Mouse (Mus musculus): Measurements from ENCODE around the gene 1110059E24Rik. TPM values are rescaled to one million over a fixed set of nuclear protein-coding genes. Genes with fewer than 3 reads are reported as not detected.

1110059E24Rik gene
- polyA plus RNA-seq, 1 experiment: 4.8 TPM

DNA sequence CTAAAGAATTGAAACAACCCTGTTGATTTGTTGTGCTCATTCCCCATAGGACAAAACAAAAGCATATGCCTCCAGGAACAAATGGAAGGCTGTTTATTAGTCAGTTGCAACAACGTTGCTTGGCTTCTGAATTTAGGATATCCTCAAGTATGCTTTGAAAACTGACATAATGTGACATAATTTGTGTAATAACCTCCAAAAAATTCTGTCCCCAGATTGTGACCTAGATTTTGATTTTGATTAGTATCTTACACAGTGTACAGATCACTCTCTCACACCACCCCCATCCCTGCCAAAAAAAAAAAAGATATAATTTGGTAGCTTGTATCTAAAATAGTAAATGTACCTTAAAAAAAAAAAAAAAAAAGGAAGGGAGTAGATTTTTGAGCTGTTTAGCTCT, 8.0 kb upstream of the 1110059E24Rik start:
- no peak for DNase-seq
- no peaks in the 10 kb centered on the region for H3K27me3 ChIP-seq (ENCODE audit: control insufficient read depth, insufficient read depth, low read length)
- WGBS: 89% methylated on average over 1 of the region's 1 CpGs
- H3K27ac ChIP-seq (ENCODE audit: control insufficient read depth, insufficient read depth, low read length): no peak overlapping the region
- TF ChIP-seq CTCF (IDR thresholded peaks at IDR 0.05; ENCODE audit: borderline replicate concordance, control insufficient read depth, extremely low read depth, insufficient read depth, low read length, poor library complexity) (no peak), POLR2A (IDR thresholded peaks at IDR 0.05; ENCODE audit: control insufficient read depth, extremely low read depth, insufficient read depth, low read length, poor library complexity) (no peak)
- H3K4me1 ChIP-seq (replicated peaks; ENCODE audit: control insufficient read depth, insufficient read depth, low read length): no peaks in the 10 kb centered on the region
- H3K4me3 ChIP-seq (ENCODE audit: control insufficient read depth, insufficient read depth, low read length): no peak overlapping the region
- H3K36me3 ChIP-seq (ENCODE audit: control insufficient read depth, insufficient read depth, low read length): no peaks in the 10 kb centered on the region

- Histone ChIP-seq H3K27ac (ENCODE audit: control insufficient read depth, insufficient read depth, low read length) (no peak overlapping the region), H3K4me1 (replicated peaks; ENCODE audit: control insufficient read depth, insufficient read depth, low read length) (peaks cover 4% of the 10 kb centered on the region), H3K36me3 (ENCODE audit: control insufficient read depth, insufficient read depth, low read length) (no peaks in the 10 kb centered on the region), H3K27me3 (ENCODE audit: control insufficient read depth, insufficient read depth, low read length) (no peaks in the 10 kb centered on the region), H3K4me3 (ENCODE audit: control insufficient read depth, insufficient read depth, low read length) (no peak overlapping the region)
- WGBS: 74% methylated on average over 7 of the region's 7 CpGs
- DNase-seq: no peak
- no peak for TF ChIP-seq POLR2A (IDR thresholded peaks at IDR 0.05; ENCODE audit: control insufficient read depth, extremely low read depth, insufficient read depth, low read length, poor library complexity)
Measured at GRCm38 (mm10) chr19:21654788-21655187, 2.0 kb upstream of the 1110059E24Rik start.

GRCm38 (mm10) chr19:21653172-21653981, 601 bp upstream of the 1110059E24Rik start, which contains the start of gene Abhd17b:
TSS of gene Abhd17b (plus strand) at chr19:21653185.
- H3K4me1 ChIP-seq (replicated peaks; ENCODE audit: control insufficient read depth, insufficient read depth, low read length): peaks cover 4% of the 10 kb centered on the region
- 1% methylated on average over 104 of the region's 105 CpGs for WGBS
- H3K27ac ChIP-seq (ENCODE audit: control insufficient read depth, insufficient read depth, low read length): peak within 1 kb of the TSS; percentile 76
- no peaks in the 10 kb centered on the region for H3K36me3 ChIP-seq (ENCODE audit: control insufficient read depth, insufficient read depth, low read length)
- peak within 1 kb of the TSS; percentile 76 for H3K4me3 ChIP-seq (ENCODE audit: control insufficient read depth, insufficient read depth, low read length)
- DNase-seq: peak; percentile 52
- no peak for TF ChIP-seq POLR2A (IDR thresholded peaks at IDR 0.05; ENCODE audit: control insufficient read depth, extremely low read depth, insufficient read depth, low read length, poor library complexity)
- no peak for TF ChIP-seq CTCF (IDR thresholded peaks at IDR 0.05; ENCODE audit: borderline replicate concordance, control insufficient read depth, extremely low read depth, insufficient read depth, low read length, poor library complexity)
- no peaks in the 10 kb centered on the region for H3K27me3 ChIP-seq (ENCODE audit: control insufficient read depth, insufficient read depth, low read length)

GRCm38 (mm10) chr19:21651664-21652063, 1.1 kb downstream of the 1110059E24Rik start:
- no peak for DNase-seq
- no peaks in the 10 kb centered on the region for H3K27me3 ChIP-seq (ENCODE audit: control insufficient read depth, insufficient read depth, low read length)
- no peak for TF ChIP-seq POLR2A (IDR thresholded peaks at IDR 0.05; ENCODE audit: control insufficient read depth, extremely low read depth, insufficient read depth, low read length, poor library complexity)
- no peaks in the 10 kb centered on the region for H3K36me3 ChIP-seq (ENCODE audit: control insufficient read depth, insufficient read depth, low read length)
- H3K27ac ChIP-seq (ENCODE audit: control insufficient read depth, insufficient read depth, low read length): no peak overlapping the region
- H3K4me1 ChIP-seq (replicated peaks; ENCODE audit: control insufficient read depth, insufficient read depth, low read length): peaks cover 10% of the 10 kb centered on the region
- 63% methylated on average over 6 of the region's 6 CpGs for WGBS
- no peak overlapping the region for H3K4me3 ChIP-seq (ENCODE audit: control insufficient read depth, insufficient read depth, low read length)

GRCm38 (mm10) chr19:21646142-21646541, 6.6 kb downstream of the 1110059E24Rik start:
- Histone ChIP-seq H3K27ac (ENCODE audit: control insufficient read depth, insufficient read depth, low read length) (no peak overlapping the region), H3K36me3 (ENCODE audit: control insufficient read depth, insufficient read depth, low read length) (no peaks in the 10 kb centered on the region), H3K27me3 (ENCODE audit: control insufficient read depth, insufficient read depth, low read length) (no peaks in the 10 kb centered on the region), H3K4me1 (replicated peaks; ENCODE audit: control insufficient read depth, insufficient read depth, low read length) (peaks cover 10% of the 10 kb centered on the region), H3K4me3 (ENCODE audit: control insufficient read depth, insufficient read depth, low read length) (no peak overlapping the region)
- no peak for TF ChIP-seq CTCF (IDR thresholded peaks at IDR 0.05; ENCODE audit: borderline replicate concordance, control insufficient read depth, extremely low read depth, insufficient read depth, low read length, poor library complexity)
- no peak for TF ChIP-seq POLR2A (IDR thresholded peaks at IDR 0.05; ENCODE audit: control insufficient read depth, extremely low read depth, insufficient read depth, low read length, poor library complexity)
- no peak for DNase-seq
- 54% methylated on average over 6 of the region's 6 CpGs for WGBS

DNA sequence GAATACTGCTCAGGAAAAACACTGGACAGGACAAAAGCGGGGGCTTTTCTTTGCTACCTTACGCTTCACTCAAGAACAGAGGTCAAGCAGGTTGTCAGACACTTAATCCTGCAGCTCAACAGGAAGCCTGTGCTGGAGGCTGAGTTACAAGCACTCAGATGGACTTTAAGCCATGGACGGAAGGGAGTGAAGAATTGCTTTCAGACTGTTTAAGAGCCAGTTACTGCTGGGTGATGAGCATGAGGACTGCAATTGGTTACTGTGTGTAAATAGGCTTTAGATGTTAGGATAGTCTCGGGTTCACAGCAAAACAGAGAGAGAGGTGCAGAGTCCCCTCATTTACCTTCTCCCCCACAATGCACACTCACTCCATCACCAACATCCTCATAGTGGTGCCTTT, 7.5 kb downstream of the 1110059E24Rik start:
- TF ChIP-seq CTCF (IDR thresholded peaks at IDR 0.05; ENCODE audit: borderline replicate concordance, control insufficient read depth, extremely low read depth, insufficient read depth, low read length, poor library complexity) (no peak), POLR2A (IDR thresholded peaks at IDR 0.05; ENCODE audit: control insufficient read depth, extremely low read depth, insufficient read depth, low read length, poor library complexity) (no peak)
- H3K36me3 ChIP-seq (ENCODE audit: control insufficient read depth, insufficient read depth, low read length): no peaks in the 10 kb centered on the region
- 95% methylated on average over 4 of the region's 4 CpGs for WGBS
- H3K27ac ChIP-seq (ENCODE audit: control insufficient read depth, insufficient read depth, low read length): no peak overlapping the region
- no peak for DNase-seq
- no peaks in the 10 kb centered on the region for H3K27me3 ChIP-seq (ENCODE audit: control insufficient read depth, insufficient read depth, low read length)
- H3K4me1 ChIP-seq (replicated peaks; ENCODE audit: control insufficient read depth, insufficient read depth, low read length): peaks cover 10% of the 10 kb centered on the region
- no peak overlapping the region for H3K4me3 ChIP-seq (ENCODE audit: control insufficient read depth, insufficient read depth, low read length)

DNA sequence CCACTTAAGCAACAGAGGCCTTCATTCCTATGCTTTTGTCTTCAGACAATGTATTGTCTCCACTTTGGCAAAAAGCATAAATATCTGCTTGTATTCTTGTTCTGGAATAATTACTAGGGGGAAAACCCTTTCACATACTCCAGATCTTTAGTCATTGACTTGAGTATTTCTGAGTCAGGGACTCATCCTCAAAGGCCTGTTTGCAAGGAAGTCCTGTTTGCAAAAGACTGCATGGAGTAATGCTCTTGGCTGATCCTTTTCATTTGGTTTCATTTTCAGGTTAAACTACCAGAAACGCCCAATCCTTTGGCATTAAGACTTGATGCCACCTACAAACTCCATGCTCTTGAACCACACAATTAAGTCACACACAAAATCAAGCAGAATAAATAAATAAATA, 8.8 kb downstream of the 1110059E24Rik start:
- TF ChIP-seq CTCF (IDR thresholded peaks at IDR 0.05; ENCODE audit: borderline replicate concordance, control insufficient read depth, extremely low read depth, insufficient read depth, low read length, poor library complexity) (no peak), POLR2A (IDR thresholded peaks at IDR 0.05; ENCODE audit: control insufficient read depth, extremely low read depth, insufficient read depth, low read length, poor library complexity) (no peak)
- H3K27me3 ChIP-seq (ENCODE audit: control insufficient read depth, insufficient read depth, low read length): no peaks in the 10 kb centered on the region
- no peak overlapping the region for H3K27ac ChIP-seq (ENCODE audit: control insufficient read depth, insufficient read depth, low read length)
- no peak for DNase-seq
- WGBS: 60% methylated on average over 1 of the region's 1 CpGs
- H3K4me3 ChIP-seq (ENCODE audit: control insufficient read depth, insufficient read depth, low read length): no peak overlapping the region
- peaks cover 10% of the 10 kb centered on the region for H3K4me1 ChIP-seq (replicated peaks; ENCODE audit: control insufficient read depth, insufficient read depth, low read length)
- no peaks in the 10 kb centered on the region for H3K36me3 ChIP-seq (ENCODE audit: control insufficient read depth, insufficient read depth, low read length)

Measured in thymus, adult 2 months (tissue).